Mouse (Mus musculus): Measurements from ENCODE around the gene Ttc29. TPM values are rescaled to one million over a fixed set of nuclear protein-coding genes. Genes with fewer than 3 reads are reported as not detected.
A peak's percentile ranks its signal among the peaks of the same experiment; 100 is the strongest.

Ttc29 gene
- total RNA-seq, 2 experiments from 2014 or later, result not detected

- DNase-seq, result no peak
These were observed 65.5 kb downstream of the Ttc29 start for GRCm38 (mm10) chr8:78278598-78278997.

DNA sequence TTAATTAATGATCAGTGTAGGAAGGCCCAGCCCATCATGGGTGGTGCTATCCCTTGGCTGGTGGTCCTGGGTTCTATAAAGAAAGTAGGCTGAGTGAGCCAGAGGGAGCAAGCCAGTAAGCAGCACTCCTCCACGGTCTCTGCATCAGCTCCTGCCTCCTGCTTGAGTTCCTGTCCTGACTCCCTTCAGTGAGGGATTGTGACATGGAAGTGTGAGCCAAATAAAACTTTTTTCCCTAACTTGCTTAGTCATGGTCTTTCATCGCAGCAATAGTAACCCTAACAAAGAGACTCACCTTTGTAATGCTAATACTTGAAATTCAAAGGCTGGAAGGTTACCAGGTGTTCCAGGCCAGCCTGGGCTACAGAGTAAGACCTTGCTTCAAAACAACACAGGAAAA is 71.7 kb downstream of the Ttc29 start:
- DNase-seq, result no peak

GRCm38 (mm10) chr8:78285366-78285765 is 72.3 kb downstream of the Ttc29 start:
- no peak for DNase-seq

- no peak for DNase-seq
These were observed 76.4 kb downstream of the Ttc29 start for GRCm38 (mm10) chr8:78289374-78289971.

DNA sequence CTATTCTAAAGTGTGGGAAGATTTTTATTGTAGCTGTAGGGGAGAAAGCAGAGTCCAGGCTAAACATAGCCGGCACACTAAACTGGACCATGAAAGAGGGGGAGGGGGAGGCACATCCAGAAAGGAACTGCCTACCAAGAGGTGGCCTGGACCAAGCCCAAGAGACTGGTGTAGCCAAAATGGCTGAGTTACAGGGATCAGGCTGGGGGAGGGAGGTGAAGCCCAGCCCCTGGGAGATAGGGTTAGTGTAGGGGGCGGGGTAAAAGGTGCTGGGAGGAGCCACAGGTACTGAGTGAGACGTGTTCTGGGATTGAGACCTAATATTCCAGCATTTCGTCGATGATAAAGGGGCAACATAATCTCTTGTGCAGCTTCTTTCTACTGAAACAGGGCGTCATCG is 77.2 kb downstream of the Ttc29 start:
- no peak for DNase-seq

DNA sequence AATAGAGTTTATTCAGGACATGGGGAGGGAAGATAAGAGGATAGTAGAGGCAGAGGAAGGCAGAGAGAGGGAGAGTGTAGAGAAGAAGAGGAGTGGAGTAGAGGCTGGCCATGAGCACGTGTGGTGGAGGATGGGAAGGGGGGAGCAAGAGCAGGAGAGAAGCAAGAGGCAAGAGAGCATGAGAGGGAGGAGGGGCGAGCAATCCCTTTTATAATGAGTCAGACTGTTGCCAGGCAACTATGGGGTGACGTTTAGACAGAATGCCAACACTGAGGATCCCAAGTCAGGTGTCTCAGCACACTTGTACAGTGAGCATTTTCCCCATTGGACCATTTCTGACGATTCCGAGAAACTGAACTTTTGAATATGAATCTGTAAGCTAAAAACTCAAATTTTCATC is 82.4 kb downstream of the Ttc29 start:
- DNase-seq, result peak; percentile 26 to 40

DNA sequence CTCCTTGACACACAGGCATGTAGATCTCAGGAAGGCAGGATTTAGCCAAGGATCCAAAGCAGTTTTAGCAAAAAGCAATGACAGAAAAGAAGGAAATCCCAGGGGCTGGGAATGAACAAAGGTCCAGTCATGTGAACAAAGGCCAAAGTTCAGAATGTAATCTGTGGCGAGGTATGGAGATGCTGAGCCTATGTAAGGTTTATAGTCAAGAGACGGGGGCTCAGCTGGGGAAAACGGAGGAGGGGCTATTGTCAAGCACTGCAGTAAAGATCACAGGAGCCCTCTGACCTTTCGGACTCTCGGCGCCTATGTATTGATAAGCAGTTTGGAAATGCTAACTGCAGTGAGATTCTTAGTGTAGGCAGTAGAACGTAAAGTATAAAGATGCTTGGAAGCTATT is 90.5 kb downstream of the Ttc29 start:
- no peak for DNase-seq

GRCm38 (mm10) chr8:78306604-78307003 is 93.5 kb downstream of the Ttc29 start:
- DNase-seq, result no peak

DNA sequence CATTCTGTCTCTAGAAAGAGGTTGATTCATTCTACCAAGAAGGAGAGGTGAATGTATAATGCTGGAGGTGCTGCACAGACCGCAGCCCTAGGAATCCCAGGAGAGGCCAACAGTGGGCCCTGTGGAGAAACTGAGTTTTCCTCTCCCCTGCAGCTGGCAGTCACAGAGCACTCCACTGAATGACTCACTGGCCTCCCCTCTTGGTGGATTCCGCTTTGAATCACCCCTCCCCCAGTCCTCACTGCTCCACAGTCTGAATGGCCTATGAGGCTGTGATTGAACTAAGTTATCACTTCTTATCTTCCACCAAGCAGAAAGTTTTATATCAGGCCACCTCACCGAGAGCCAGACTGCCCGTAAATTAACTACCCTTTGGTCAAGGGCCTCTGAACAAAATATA is 94.0 kb downstream of the Ttc29 start:
- peak; percentile 63 to 76 for DNase-seq

- DNase-seq, result no peak
These were observed 96.4 kb downstream of the Ttc29 start for GRCm38 (mm10) chr8:78309539-78309938.

GRCm38 (mm10) chr8:78315576-78315975 is 102.5 kb downstream of the Ttc29 start:
- DNase-seq, result no peak

- no peak for DNase-seq
These were observed 104.6 kb downstream of the Ttc29 start for GRCm38 (mm10) chr8:78317666-78318065.

GRCm38 (mm10) chr8:78323391-78323790 is 110.3 kb downstream of the Ttc29 start:
- no peak for DNase-seq

GRCm38 (mm10) chr8:78340689-78341529 is 127.8 kb downstream of the Ttc29 start:
- DNase-seq, result peak in 1 of 2 experiments; percentile 22

DNA sequence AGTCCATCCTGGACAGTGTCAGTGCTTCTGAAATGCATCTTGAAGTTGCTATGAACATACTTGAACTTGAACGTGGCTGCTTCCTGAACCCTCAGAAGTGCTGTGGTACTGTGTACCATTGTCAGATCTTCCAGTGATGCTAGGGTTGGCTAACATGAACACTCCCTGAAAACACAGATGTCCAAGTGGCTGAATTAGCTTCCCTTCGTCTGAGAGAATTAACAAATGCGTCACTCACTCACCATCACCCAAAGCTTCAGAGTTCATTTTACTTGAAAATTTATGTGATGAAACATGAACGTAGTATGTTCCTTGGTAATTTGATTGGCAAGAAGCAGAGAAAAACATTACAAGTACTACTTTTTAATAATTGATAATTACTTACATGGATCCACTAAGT is 129.1 kb downstream of the Ttc29 start:
- no peak for DNase-seq

GRCm38 (mm10) chr8:78344006-78344405 is 130.9 kb downstream of the Ttc29 start:
- no peak for DNase-seq

GRCm38 (mm10) chr8:78345705-78346104 is 132.6 kb downstream of the Ttc29 start:
- DNase-seq, result no peak

GRCm38 (mm10) chr8:78346131-78346621 is 133.1 kb downstream of the Ttc29 start:
- DNase-seq, result no peak

DNA sequence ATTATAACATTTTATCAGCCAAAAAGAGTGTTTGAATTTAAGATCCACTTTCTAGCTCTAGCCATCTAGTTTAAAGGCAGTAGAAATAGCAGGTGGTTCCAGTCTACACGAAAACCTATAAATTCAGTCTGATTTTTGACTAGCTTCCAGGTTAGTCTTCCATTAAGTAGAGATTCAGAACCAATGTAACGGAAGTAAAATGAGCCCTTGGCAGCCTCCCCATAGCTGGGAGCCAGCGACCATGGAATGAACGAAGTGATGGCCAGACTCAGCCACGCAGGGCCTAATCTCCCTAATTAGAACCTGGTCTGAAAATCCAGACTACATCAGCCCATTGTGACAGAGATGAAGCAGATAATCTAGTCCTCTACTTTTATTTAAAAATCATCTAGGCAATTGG is 140.8 kb downstream of the Ttc29 start:
- no peak for DNase-seq

- no peak for DNase-seq
These were observed 141.7 kb downstream of the Ttc29 start for GRCm38 (mm10) chr8:78354801-78355200.

DNA sequence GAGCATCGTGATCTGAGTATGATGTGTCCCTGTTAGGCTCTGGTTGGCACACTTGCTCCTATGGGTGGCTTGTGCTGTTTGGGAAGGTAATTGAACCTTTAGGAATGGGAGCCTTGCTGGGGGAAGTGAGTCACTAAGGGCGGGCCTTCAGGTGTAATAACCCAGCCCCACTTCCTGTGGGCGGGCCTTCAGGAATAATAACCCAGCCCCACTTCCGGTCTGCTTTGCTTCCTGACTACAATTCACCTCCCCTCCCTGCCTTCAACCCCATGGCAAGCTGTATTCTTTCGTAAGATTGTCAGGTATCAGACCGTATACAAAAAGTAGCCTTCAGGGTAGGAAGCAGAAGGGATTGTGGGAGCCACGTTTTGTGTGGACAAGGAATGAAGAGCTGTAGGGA is 177.7 kb downstream of the Ttc29 start:
- DNase-seq, result no peak

- DNase-seq, result no peak
These were observed 206.2 kb downstream of the Ttc29 start for GRCm38 (mm10) chr8:78419272-78419671.

- peak; percentile 30 to 56 for DNase-seq
These were observed 207.0 kb downstream of the Ttc29 start for GRCm38 (mm10) chr8:78420101-78420503.

DNA sequence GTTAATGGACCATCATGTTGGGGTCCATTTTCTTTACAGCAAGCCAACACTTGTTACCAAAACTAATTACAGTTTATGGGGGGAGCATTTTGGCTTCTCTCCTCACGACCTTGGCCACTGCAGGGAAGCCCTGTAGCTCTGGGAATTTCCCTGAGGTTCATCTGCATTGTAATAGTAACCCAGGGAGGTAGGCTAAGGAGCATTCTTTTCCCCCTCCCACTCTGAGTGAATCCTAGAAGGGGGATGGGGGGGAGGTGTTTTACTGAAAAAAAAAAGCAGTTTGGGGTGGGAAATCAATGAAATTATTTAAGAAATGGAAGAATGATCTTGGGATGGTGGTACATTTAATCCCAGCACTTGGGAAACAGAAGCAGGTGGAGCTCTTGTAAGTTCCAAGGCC is 210.8 kb downstream of the Ttc29 start:
- DNase-seq, result no peak

Data from adrenal gland, postnatal 36 days (tissue).